In genomic region chr5:123780716-123781115, GRCm38 (mm10) we compare ENCODE assay signal across 8 mouse cellular contexts.
"Had no signal": no experiment of that assay in that cellular context is flagged by ENCODE, and none has a peak within 500 bp of the region (broad histone marks: within the 10 kb centered on the region; RNA-seq: fewer than 3 reads in every experiment).

No protein-coding gene starts in this region.

- DNase-seq: kidney, adult 11 months; kidney, adult 9 months; kidney, postnatal 10 days; kidney, postnatal 4 days; liver; liver, embryonic 13.5 days; liver, postnatal 0 days; right cerebral cortex, postnatal 25 days had no signal
